Mouse (Mus musculus): ENCODE measurements around the gene Ly6g6f.

DNA sequence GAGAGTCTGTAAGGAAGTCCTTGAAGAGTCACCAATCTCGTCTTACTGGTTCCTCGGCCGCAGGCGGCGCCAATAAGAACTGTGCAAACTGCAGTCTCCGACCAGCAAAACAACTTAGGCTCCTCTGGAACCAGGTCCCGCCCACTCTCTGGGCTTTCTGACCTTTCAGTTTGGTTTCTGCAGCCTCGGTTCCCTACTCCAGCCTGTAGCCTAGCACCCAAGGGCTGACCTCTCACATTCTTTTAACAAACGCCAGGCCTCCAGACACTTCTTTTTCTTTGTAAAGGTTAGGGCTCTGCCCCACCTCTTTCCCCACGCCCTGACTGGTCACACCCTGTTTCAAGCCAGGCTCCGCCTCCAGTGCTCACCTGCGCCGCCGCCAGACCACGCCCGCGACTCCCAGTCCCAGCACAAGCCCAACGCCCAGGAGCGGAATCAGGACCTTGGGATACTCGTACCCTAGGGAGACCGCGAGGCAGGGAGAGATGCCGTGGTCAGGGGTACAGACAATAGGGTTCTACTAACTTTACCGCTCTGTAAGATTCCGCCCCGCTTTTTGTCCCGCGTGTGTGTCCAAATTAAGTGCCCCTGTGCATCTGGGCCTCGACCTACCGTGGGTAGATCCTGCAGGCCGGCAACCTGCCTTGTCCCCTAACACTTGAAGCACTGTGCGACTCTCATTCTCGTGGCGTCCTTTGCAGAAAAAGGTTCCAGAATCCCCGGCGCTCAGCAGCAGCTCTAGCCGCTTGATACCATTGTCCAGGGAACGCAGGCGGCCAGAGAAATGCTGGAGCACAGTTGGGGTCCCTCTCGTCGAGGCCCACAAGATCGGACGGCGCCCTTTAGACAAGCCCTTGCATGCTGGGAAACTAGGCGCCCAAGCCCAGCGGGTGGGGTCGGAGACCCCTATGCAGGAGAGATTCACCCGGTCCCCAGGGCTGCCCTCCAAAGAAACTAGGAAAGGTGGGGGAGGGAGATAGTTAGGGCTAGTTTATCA, 20.2 kb downstream of the Ly6g6f start, which contains the start of gene Ly6g6c:
- TF ChIP-seq EP300 (IDR thresholded peaks at IDR 0.05; ENCODE audit: low read depth) (no peak), CTCF (IDR thresholded peaks at IDR 0.05; ENCODE audit: low read depth) (no peak)
